Mouse (Mus musculus) MEL (cell line): ENCODE results near the gene Lbr.

Source experiments
- CTCF ChIP-seq, 3 experiments: IDR thresholded peaks in 2 of 3; conservative IDR thresholded peaks in 1 of 3; 2 replicates each; pipeline ENCODE4 v1.5.1; 2011 to 2012; ENCODE audit warnings: low read length in 3 of 3, low read depth in 2 of 3, mild to moderate bottlenecking in 2 of 3, improper control_type of control experiment in 1 of 3, inconsistent platforms in 1 of 3, mixed read lengths in 1 of 3, moderate library complexity in 1 of 3; ENCODE audit not compliant: control insufficient read depth in 1 of 3, insufficient read depth in 1 of 3, poor library complexity in 1 of 3, severe bottlenecking in 1 of 3
- GATA1 ChIP-seq: IDR thresholded peaks from 2 replicates; pipeline ENCODE4 v1.6.1; 2011; ENCODE audit warnings: low read depth, low read length, improper control_type of control experiment
- MAX ChIP-seq: IDR thresholded peaks from 2 replicates; pipeline ENCODE4 v1.6.1; 2011; ENCODE audit warnings: low read length, improper control_type of control experiment
- MXI1 ChIP-seq: IDR thresholded peaks from 2 replicates; pipeline ENCODE4 v1.6.1; 2011; ENCODE audit warnings: mild to moderate bottlenecking, low read depth, low read length, improper control_type of control experiment
- POLR2A ChIP-seq, 2 experiments: IDR thresholded peaks; 2 replicates each; pipeline ENCODE4 v1.6.1; 2011 to 2012; ENCODE audit warnings: low read length in 2 of 2, mild to moderate bottlenecking in 2 of 2, control low read depth in 1 of 2, improper control_type of control experiment in 1 of 2, low read depth in 1 of 2, moderate library complexity in 1 of 2; ENCODE audit not compliant: control insufficient read depth in 1 of 2, insufficient read depth in 1 of 2, poor library complexity in 1 of 2
- RAD21 ChIP-seq: IDR thresholded peaks from 2 replicates; pipeline ENCODE4 v1.6.1; 2011; ENCODE audit warnings: mild to moderate bottlenecking, low read depth, low read length, improper control_type of control experiment
- RCOR1 ChIP-seq: IDR thresholded peaks from 2 replicates; pipeline ENCODE4 v1.6.1; 2012; ENCODE audit warnings: low read depth, mild to moderate bottlenecking, inconsistent platforms, low read length, improper control_type of control experiment
- SIN3A ChIP-seq: IDR thresholded peaks from 2 replicates; pipeline ENCODE4 v1.6.1; 2012; ENCODE audit warnings: low read length, improper control_type of control experiment, inconsistent platforms
- USF2 ChIP-seq, 2 experiments: IDR thresholded peaks; 2 replicates each; pipeline ENCODE4 v1.6.1; 2011 to 2012; ENCODE audit warnings: improper control_type of control experiment in 2 of 2, low read length in 2 of 2, borderline replicate concordance in 1 of 2, inconsistent platforms in 1 of 2, low read depth in 1 of 2, mild to moderate bottlenecking in 1 of 2; ENCODE audit not compliant: insufficient read depth in 1 of 2
- ZNF384 ChIP-seq: IDR thresholded peaks from 2 replicates; pipeline ENCODE4 v1.6.1; 2012; ENCODE audit warnings: low read depth, mild to moderate bottlenecking, inconsistent platforms, low read length, improper control_type of control experiment

DNA sequence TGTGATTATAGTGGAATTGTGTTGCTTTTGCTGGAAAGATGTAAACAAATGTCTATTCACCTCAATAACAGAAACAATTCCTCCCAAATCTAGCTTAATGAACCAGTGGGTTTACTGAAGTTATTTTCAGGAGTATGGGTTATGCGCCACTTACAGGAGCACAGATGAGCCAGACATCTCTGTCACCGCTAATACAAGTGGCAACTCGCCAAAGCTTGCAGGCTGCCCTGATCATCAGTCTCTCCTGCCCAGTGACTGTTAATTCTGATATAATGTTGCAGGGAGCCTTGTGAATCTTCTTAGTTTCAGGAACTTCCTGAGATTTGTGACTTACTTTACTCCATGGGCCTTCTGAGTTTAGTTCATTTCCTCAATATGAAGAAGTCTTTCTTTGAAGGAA lies 42.9 kb downstream of the Lbr start:
- no peak for TF ChIP-seq RAD21
- TF ChIP-seq GATA1, result no peak
- no peak for TF ChIP-seq POLR2A (IDR thresholded peaks at IDR 0.05; ENCODE audit: control insufficient read depth in 1 of 2, insufficient read depth in 1 of 2, low read depth in 1 of 2, low read length in 2 of 2, poor library complexity in 1 of 2)
- TF ChIP-seq CTCF (IDR thresholded peaks at IDR 0.05 in 2 of 3, conservative IDR thresholded peaks at IDR 0.05 in 1 of 3; ENCODE audit: control insufficient read depth in 1 of 3, insufficient read depth in 1 of 3, low read depth in 2 of 3, low read length in 3 of 3, poor library complexity in 1 of 3, severe bottlenecking in 1 of 3), result no peak
- TF ChIP-seq USF2 (IDR thresholded peaks at IDR 0.05; ENCODE audit: borderline replicate concordance in 1 of 2, insufficient read depth in 1 of 2, low read depth in 1 of 2, low read length in 2 of 2), result no peak
- no peak for TF ChIP-seq MXI1
- TF ChIP-seq SIN3A, result no peak
- no peak for TF ChIP-seq RCOR1
- no peak for TF ChIP-seq MAX
- TF ChIP-seq ZNF384, result no peak
